Mouse (Mus musculus) C2C12 (cell line): Measurements from ENCODE around the gene Lsm14b.

Experiments used
- CEBPB ChIP-seq: IDR thresholded peaks from one replicate; pipeline ENCODE4 v1.6.1; 2011; ENCODE audit warnings: low read depth, mild to moderate bottlenecking, control low read depth, moderate library complexity
- CTCF ChIP-seq: IDR thresholded peaks from one replicate; pipeline ENCODE4 v1.5.1; 2011; ENCODE audit not compliant: control insufficient read depth, insufficient read depth, insufficient read length
- MAX ChIP-seq: IDR thresholded peaks from one replicate; pipeline ENCODE4 v1.6.1; 2011; ENCODE audit warnings: mild to moderate bottlenecking, control low read depth
- MYOD1 ChIP-seq: IDR thresholded peaks from one replicate; pipeline ENCODE4 v1.6.1; 2011; ENCODE audit warnings: low read depth; ENCODE audit not compliant: control insufficient read depth, insufficient read length
- MYOG ChIP-seq: IDR thresholded peaks from one replicate; pipeline ENCODE4 v1.6.1; 2011; ENCODE audit not compliant: control insufficient read depth, insufficient read length; ENCODE audit errors: extremely low read depth

GRCm38 (mm10) chr2:180032925-180033324, 8.1 kb downstream of the Lsm14b start:
- TF ChIP-seq CTCF, result no peak
- no peak for TF ChIP-seq CEBPB
- no peak for TF ChIP-seq MAX
- TF ChIP-seq MYOD1, result peak; percentile 10
- TF ChIP-seq MYOG, result no peak
